Mouse (Mus musculus) CH12.LX (cell line): ENCODE measurements around the gene Igsf10. TPM values are rescaled to one million over a fixed set of nuclear protein-coding genes. Genes with fewer than 3 reads are reported as not detected.

Experiments used
- DNase-seq: peaks from one replicate; pipeline ENCODE4 v3.0.0-alpha.2; 2013; ENCODE audit errors: extremely low read depth
- H3K27ac ChIP-seq: 2 replicates; pipeline ENCODE4 v1.5.1; 2012; ENCODE audit warnings: low read depth, mild to moderate bottlenecking, control low read depth, moderate library complexity; ENCODE audit not compliant: insufficient read depth
- H3K27me3 ChIP-seq: replicated peaks from 2 replicates; pipeline ENCODE3; 2012; ENCODE audit warnings: inconsistent platforms
- H3K36me3 ChIP-seq, 2 experiments: replicated peaks in 1 of 2; 2 replicates each; pipeline versions ENCODE3 to v1.6.1; 2012; ENCODE audit warnings: inconsistent platforms in 1 of 2, low read length in 1 of 2, mild to moderate bottlenecking in 1 of 2, mixed read lengths in 1 of 2, moderate library complexity in 1 of 2; ENCODE audit not compliant: control insufficient read depth in 1 of 2, insufficient read depth in 1 of 2
- H3K4me1 ChIP-seq, 2 experiments: 2 replicates each; pipeline ENCODE4 v1.6.1; 2012; ENCODE audit warnings: inconsistent platforms in 1 of 2, moderate library complexity in 1 of 2; ENCODE audit not compliant: insufficient read depth in 2 of 2, control insufficient read depth in 1 of 2
- H3K4me2 ChIP-seq: 2 replicates; pipeline ENCODE4 v1.6.1; 2012; ENCODE audit warnings: low read depth, mild to moderate bottlenecking, control low read depth; ENCODE audit not compliant: poor library complexity, insufficient read depth, severe bottlenecking
- H3K4me3 ChIP-seq, 3 experiments: fragments of 150-350 bp in 1 of 3; sonication (generic) in 1 of 3; replicated peaks in 1 of 3; 2 replicates each; pipeline versions ENCODE3 to v1.5.1; 2011 to 2012; ENCODE audit warnings: low read depth in 2 of 3, low read length in 2 of 3, mild to moderate bottlenecking in 2 of 3, moderate library complexity in 2 of 3, control low read depth in 1 of 3, improper control_type of control experiment in 1 of 3, inconsistent platforms in 1 of 3, mixed read lengths in 1 of 3; ENCODE audit not compliant: poor library complexity in 1 of 3
- H3K79me2 ChIP-seq: replicated peaks from 2 replicates; pipeline ENCODE4 v1.6.1; 2012; ENCODE audit warnings: mild to moderate bottlenecking, moderate library complexity; ENCODE audit not compliant: control insufficient read depth, poor library complexity, insufficient read depth, severe bottlenecking; ENCODE audit errors: extremely low read depth
- H3K9ac ChIP-seq: 2 replicates; pipeline ENCODE4 v1.6.1; 2012; ENCODE audit warnings: low read depth, mild to moderate bottlenecking, control low read depth, moderate library complexity; ENCODE audit not compliant: insufficient read depth
- H3K9me3 ChIP-seq: replicated peaks from 2 replicates; pipeline ENCODE3; 2012; ENCODE audit warnings: low read length, inconsistent platforms, mixed read lengths
- BHLHE40 ChIP-seq: IDR thresholded peaks from 2 replicates; pipeline ENCODE4 v1.6.1; 2011; ENCODE audit warnings: mild to moderate bottlenecking, low read depth, low read length, improper control_type of control experiment
- ELF1 ChIP-seq: IDR thresholded peaks from 2 replicates; pipeline ENCODE4 v1.6.1; 2014; ENCODE audit warnings: low read depth, mild to moderate bottlenecking, inconsistent platforms, low read length, improper control_type of control experiment
- EP300 ChIP-seq: IDR thresholded peaks from 2 replicates; pipeline ENCODE4 v1.6.1; 2011; ENCODE audit warnings: low read length, improper control_type of control experiment
- ETS1 ChIP-seq: conservative IDR thresholded peaks from 2 replicates; pipeline ENCODE4 v1.6.1; 2012; ENCODE audit warnings: low read depth, mild to moderate bottlenecking, inconsistent platforms, low read length, improper control_type of control experiment, moderate library complexity
- MAZ ChIP-seq: IDR thresholded peaks from 2 replicates; pipeline ENCODE4 v1.6.1; 2012; ENCODE audit warnings: low read depth, mild to moderate bottlenecking, inconsistent platforms, low read length, improper control_type of control experiment, moderate library complexity
- MXI1 ChIP-seq: IDR thresholded peaks from 2 replicates; pipeline ENCODE4 v1.6.1; 2011; ENCODE audit warnings: mild to moderate bottlenecking, low read depth, low read length, improper control_type of control experiment
- POLR2AphosphoS2 ChIP-seq: IDR thresholded peaks from 2 replicates; pipeline ENCODE4 v1.6.1; 2011; ENCODE audit warnings: low read depth, low read length, improper control_type of control experiment
- SMC3 ChIP-seq: IDR thresholded peaks from 2 replicates; pipeline ENCODE4 v1.6.1; 2011; ENCODE audit warnings: low read depth, low read length, improper control_type of control experiment
- UBTF ChIP-seq: IDR thresholded peaks from 2 replicates; pipeline ENCODE4 v1.6.1; 2012; ENCODE audit warnings: low read depth, mild to moderate bottlenecking, inconsistent platforms, low read length, improper control_type of control experiment, moderate library complexity
- ZMIZ1 ChIP-seq: IDR thresholded peaks from 2 replicates; pipeline ENCODE4 v1.6.1; 2012; ENCODE audit warnings: low read depth, mild to moderate bottlenecking, inconsistent platforms, low read length, improper control_type of control experiment
- ZNF384 ChIP-seq: IDR thresholded peaks from 2 replicates; pipeline ENCODE4 v1.6.1; 2012; ENCODE audit warnings: low read depth, low read length, improper control_type of control experiment, inconsistent platforms
- dilution Hi-C: fragments of 300-500 bp; cut with MboI; formaldehyde crosslinking; loops from 2 replicates; pipeline ENCODE4 v1.14.3; 2020; ENCODE audit warnings: low sequenced_read_pairs; ENCODE audit not compliant: extremely low pct_unique_long_range_greater_than_20kb, extremely low pct_ligation_motif_present
- in situ Hi-C: fragments of 300-500 bp; cut with MboI; formaldehyde crosslinking; loops from 3 replicates; pipeline ENCODE4 v1.14.3; 2019; ENCODE audit warnings: low sequenced_read_pairs, low pct_ligation_motif_present, low pct_unique_long_range_greater_than_20kb, mixed read lengths
- polyA plus RNA-seq: library from polyadenylated mRNA; unstranded; fragments of >175 nt; gene quantifications from 2 replicates; pipeline ENCODE4 v1.2.1, GENCODE M21; 2012; ENCODE audit warnings: low read depth; ENCODE audit not compliant: insufficient read length
- total RNA-seq, 2 experiments: library from RNA; depleted of rRNA; stranded (reverse); fragments of 300-350 nt in 1 of 2; fragments of >200 nt in 1 of 2; gene quantifications; 2 replicates each; pipeline ENCODE4 v1.2.3; 2012 to 2014

The Igsf10 gene
- total and polyA plus RNA-seq, 3 experiments: not detected

DNA sequence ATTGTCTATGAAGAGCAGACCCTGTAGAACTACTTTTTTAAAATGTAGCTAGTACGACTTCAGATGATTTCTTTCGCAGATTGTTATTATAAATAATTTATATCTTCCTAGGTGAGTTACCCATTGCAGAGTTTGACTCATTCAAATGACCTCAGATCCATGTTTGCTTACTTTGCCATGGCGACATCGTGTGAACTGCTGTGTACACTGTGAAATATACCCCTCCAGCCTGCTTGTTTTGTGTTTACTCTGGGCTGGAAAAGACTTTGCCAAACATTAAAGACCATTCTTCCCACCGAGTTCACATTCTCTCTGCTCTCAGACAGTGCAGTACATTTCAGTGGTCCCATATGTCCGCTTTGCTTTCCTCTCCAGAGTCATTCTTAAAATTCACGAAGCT, 28.1 kb downstream of the Igsf10 start:
- Histone ChIP-seq H3K27me3 (no peaks in the 10 kb centered on the region), H3K27ac (no peak overlapping the region), H3K36me3 (no peaks in the 10 kb centered on the region), H3K4me1 (peaks cover 14 to 46% of the 10 kb centered on the region in 2 experiments), H3K9ac (no peak overlapping the region), H3K79me2 (no peaks in the 10 kb centered on the region), H3K9me3 (no peaks in the 10 kb centered on the region), H3K4me2 (no peak overlapping the region), H3K4me3 (no peak overlapping the region)
- in situ Hi-C loops: no loop called here
- DNase-seq: no peak
- no peak for TF ChIP-seq POLR2AphosphoS2
- no peak for TF ChIP-seq ZNF384
- dilution Hi-C loops: no loop called here

- no peaks in the 10 kb centered on the region for H3K27me3 ChIP-seq
- DNase-seq: peak; percentile 35
- no peaks in the 10 kb centered on the region for H3K36me3 ChIP-seq
- in situ Hi-C loops (no loop called here), dilution Hi-C loops (no loop called here)
- no peak overlapping the region for H3K9ac ChIP-seq
- no peak overlapping the region for H3K4me2 ChIP-seq
- no peaks in the 10 kb centered on the region for H3K9me3 ChIP-seq
- no peak overlapping the region for H3K27ac ChIP-seq
- H3K4me1 ChIP-seq: peaks cover 10 to 43% of the 10 kb centered on the region in 2 experiments
- no peak overlapping the region for H3K4me3 ChIP-seq
- H3K79me2 ChIP-seq: no peaks in the 10 kb centered on the region
- peak; percentile 31; the same call in 1 of the 2 replicates for TF ChIP-seq ETS1
- no peak for TF ChIP-seq UBTF
- TF ChIP-seq BHLHE40: peak; percentile 86
Measured at GRCm38 (mm10) chr3:59312610-59313009, 31.6 kb downstream of the Igsf10 start.

- Histone ChIP-seq H3K4me3 (no peak overlapping the region), H3K27me3 (no peaks in the 10 kb centered on the region), H3K36me3 (peaks cover 0 to 2% of the 10 kb centered on the region in 2 experiments), H3K9ac (no peak overlapping the region), H3K27ac (no peak overlapping the region), H3K4me2 (no peak overlapping the region), H3K4me1 (no peaks in the 10 kb centered on the region), H3K9me3 (no peaks in the 10 kb centered on the region), H3K79me2 (no peaks in the 10 kb centered on the region)
- no peak for TF ChIP-seq EP300
- TF ChIP-seq ZMIZ1: no peak
- no peak for TF ChIP-seq SMC3
- TF ChIP-seq ELF1: no peak
- TF ChIP-seq MAZ: no peak
- TF ChIP-seq MXI1: no peak
- in situ Hi-C loops: no loop called here
- DNase-seq: no peak
- dilution Hi-C loops: no loop called here
Measured at GRCm38 (mm10) chr3:59305518-59305917, 38.7 kb downstream of the Igsf10 start.
